Mouse (Mus musculus): ENCODE results near the gene Prkca.

The Prkca gene

DNA sequence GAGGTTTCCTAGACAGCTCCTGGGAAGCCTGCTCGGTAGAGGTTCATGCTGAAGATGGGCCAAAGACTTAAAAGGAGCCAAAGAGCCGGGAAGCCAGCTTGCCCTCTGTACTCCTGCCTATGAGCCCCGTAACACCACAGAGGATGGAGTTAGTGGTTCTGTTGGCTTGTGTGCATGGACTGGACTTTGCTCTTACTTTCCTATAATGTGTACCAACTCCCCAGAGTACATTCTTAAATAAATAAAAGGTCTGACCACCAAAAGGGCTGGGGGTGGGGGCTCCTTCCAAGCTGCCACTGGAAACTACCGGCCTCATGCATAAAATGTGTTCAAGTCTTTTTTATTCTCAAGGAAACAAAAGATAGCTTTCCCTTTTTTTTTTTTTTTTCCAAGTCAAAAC, 377.5 kb downstream of the Prkca start:
- no peak for DNase-seq (ENCODE audit: inconsistent age in 2 of 2, low spot score in 1 of 2)

DNA sequence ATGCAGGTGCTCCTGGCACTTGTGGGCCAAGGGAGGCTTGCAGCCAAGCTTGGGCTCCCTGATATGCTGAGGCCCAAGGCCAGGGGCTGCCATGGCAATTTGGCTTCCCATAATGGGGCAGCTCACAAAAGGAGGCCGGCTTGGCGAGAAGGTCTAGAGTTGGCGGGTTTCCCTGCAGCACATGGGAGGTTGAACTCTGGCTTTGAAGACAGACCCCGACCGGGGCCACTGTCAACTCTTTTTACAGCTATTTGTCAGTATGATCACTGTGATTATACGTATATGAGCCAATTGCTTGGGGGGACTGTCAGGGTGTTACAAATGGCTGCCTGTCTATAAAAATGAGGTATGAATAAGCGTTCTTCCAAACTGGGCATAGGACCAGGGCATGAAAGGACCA, 378.3 kb downstream of the Prkca start:
- DNase-seq (ENCODE audit: inconsistent age in 2 of 2, low spot score in 1 of 2), result no peak

- DNase-seq (ENCODE audit: inconsistent age in 2 of 2, low spot score in 1 of 2), result no peak
These were observed 386.0 kb downstream of the Prkca start for GRCm38 (mm10) chr11:107957566-107958350.

DNA sequence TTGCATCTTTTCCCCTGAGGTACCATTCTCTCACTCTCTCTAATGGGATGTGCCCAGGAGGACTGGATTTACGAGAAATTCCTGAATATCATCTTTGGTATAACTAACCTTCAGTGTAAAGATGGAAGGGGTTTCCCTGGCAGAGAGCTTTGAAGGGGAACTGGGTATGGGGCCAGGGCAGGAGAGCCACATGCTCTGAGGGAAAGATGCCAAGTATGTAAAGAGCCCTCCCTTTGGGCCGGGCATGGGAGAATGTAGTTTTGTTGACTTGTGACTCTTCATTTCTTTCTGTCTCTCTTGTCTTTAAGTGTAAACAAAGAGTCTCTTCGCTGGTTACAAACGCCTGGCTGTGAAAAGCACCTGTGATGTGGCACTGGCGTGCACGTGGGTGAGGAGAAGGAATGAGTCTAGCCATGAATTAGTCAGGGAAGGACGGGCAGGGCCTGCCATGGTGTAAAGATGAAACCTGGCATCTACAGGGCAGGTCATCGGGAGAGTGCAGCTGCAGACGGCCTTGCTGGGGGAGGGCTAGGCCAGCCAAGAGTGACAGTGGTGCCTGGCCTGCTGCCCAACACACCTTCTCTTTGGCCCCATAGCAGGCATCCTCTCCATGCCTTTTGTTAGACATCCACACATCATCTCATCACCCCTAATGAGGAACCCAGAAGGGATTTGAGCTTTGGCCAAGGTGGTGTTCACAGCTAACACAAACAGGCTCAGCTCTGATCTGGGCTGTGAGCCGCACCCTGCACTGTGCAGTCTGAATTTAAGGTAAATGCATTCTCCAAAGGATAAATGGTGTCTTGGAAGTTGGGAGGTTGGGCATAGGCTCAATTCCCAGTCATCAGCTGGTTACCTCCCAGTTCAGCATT, 388.3 kb downstream of the Prkca start:
- DNase-seq (ENCODE audit: inconsistent age in 2 of 2, low spot score in 1 of 2), result no peak

- DNase-seq (ENCODE audit: inconsistent age in 2 of 2, low spot score in 1 of 2), result no peak
These were observed 392.3 kb downstream of the Prkca start for GRCm38 (mm10) chr11:107951431-107951830.

GRCm38 (mm10) chr11:107950658-107951057, 393.1 kb downstream of the Prkca start:
- no peak for DNase-seq (ENCODE audit: inconsistent age in 2 of 2, low spot score in 1 of 2)

DNA sequence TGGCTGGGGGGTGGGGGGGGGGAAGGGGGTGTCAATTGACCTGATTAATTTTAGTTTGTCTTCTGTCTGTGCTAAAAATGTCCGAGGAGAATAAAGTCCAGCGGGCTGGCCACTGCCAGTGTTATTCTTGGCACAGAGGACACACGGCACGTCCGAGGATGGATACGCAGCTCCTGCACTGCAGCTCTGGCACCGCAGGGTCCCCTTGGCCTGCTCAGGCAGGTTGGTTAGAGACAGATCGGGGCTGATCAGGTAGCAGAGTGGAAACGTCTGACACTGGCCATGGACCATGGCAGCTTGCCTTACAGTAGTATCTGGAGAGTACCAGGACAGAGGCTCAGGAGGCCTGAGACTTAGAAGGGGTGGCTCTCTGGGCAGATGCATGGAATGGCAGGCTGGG, 393.5 kb downstream of the Prkca start:
- DNase-seq (ENCODE audit: inconsistent age in 2 of 2, low spot score in 1 of 2), result no peak

GRCm38 (mm10) chr11:107947951-107948350, 395.8 kb downstream of the Prkca start:
- peak in 1 of 2 experiments; percentile 30 for DNase-seq (ENCODE audit: inconsistent age in 2 of 2, low spot score in 1 of 2)

- no peak for DNase-seq (ENCODE audit: inconsistent age in 2 of 2, low spot score in 1 of 2)
These were observed 396.9 kb downstream of the Prkca start for GRCm38 (mm10) chr11:107946823-107947222.

- DNase-seq (ENCODE audit: inconsistent age in 2 of 2, low spot score in 1 of 2), result no peak
These were observed 406.8 kb downstream of the Prkca start for GRCm38 (mm10) chr11:107936929-107937328.

- DNase-seq (ENCODE audit: inconsistent age in 2 of 2, low spot score in 1 of 2), result no peak
These were observed 412.0 kb downstream of the Prkca start for GRCm38 (mm10) chr11:107931721-107932120.

GRCm38 (mm10) chr11:107931288-107931687, 412.4 kb downstream of the Prkca start:
- DNase-seq (ENCODE audit: inconsistent age in 2 of 2, low spot score in 1 of 2), result no peak

DNA sequence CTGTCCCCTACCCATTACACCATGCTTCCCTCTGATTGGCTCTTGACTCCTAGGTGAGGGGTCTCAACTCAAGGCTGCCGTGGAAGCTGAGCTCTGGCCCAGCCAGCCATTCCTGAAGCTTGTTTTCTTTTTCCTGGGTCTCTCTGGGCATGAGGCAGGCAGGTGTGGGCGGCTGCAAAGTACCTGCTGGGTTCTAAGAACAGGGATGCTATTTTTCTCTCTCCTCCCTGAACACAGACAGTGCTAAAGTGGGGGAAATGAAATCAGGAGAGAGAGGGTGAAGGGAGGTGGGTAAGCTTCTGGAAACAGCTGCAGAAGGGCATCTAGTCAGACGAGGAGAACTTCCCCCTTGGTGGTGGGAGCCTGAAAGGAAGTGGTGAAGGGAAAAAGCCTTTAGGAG, 414.0 kb downstream of the Prkca start:
- DNase-seq (ENCODE audit: inconsistent age in 2 of 2, low spot score in 1 of 2), result no peak

- DNase-seq (ENCODE audit: inconsistent age in 2 of 2, low spot score in 1 of 2), result peak in 1 of 2 experiments; percentile 52
These were observed 423.7 kb downstream of the Prkca start for GRCm38 (mm10) chr11:107919852-107920508.

DNA sequence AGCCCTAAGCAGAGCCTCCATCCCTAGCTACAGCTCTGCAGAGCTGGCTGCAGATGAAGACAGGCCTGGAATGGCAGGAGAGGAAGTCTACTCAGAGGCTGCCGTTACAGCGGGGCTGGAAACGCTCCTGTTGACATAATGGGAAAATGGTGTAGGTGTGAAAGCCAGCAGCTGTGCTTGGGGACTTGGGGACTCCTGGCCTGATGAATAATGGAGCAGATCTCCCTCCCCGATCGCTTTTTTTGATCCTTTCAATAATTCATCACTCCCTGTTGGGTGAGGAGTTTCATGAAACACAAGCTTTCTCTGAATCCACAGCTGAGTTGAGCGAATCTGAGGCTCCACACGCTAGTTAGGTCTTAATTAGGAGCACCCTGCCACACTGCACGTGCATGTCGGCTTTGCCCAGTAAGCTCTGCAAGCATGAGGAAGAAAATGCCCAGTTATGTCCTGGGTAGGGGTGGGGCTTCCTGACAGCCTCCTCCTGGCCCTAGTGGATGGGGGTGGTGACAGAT, 425.9 kb downstream of the Prkca start:
- DNase-seq (ENCODE audit: inconsistent age in 2 of 2, low spot score in 1 of 2), result no peak

- peak in 1 of 2 experiments; percentile 28 for DNase-seq (ENCODE audit: inconsistent age in 2 of 2, low spot score in 1 of 2)
These were observed 429.0 kb downstream of the Prkca start, which contains the start of gene Cacng5 for GRCm38 (mm10) chr11:107914634-107915226. TSS of gene Cacng5 (minus strand) at chr11:107915055.

GRCm38 (mm10) chr11:107913317-107913716, 430.4 kb downstream of the Prkca start:
- peak in 1 of 2 experiments; percentile 24 for DNase-seq (ENCODE audit: inconsistent age in 2 of 2, low spot score in 1 of 2)

DNA sequence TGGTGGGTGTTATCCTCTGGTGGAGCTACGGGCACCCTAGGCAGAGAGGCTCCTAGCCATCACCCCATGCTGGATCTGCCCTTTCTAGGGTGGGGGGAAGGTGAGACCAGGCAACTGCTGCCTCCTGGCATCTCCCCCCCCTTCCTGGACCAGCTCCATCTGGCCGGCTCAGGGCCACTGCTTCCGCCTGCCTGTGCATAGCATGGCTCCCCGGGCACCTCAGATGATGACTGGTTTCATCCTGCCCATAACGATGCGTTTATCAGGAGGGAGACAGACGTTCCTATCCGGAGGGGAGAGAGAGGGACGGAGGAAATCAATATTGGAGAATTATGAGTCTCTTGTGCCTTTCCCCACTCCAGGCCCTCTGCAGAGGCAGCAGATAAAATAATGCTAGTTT, 438.4 kb downstream of the Prkca start:
- DNase-seq (ENCODE audit: inconsistent age in 2 of 2, low spot score in 1 of 2), result no peak

GRCm38 (mm10) chr11:107903966-107904605, 439.6 kb downstream of the Prkca start:
- DNase-seq (ENCODE audit: inconsistent age in 2 of 2, low spot score in 1 of 2), result peak; percentile 21 to 70

GRCm38 (mm10) chr11:107900470-107900869, 443.3 kb downstream of the Prkca start:
- DNase-seq (ENCODE audit: inconsistent age in 2 of 2, low spot score in 1 of 2), result no peak

Data from adrenal gland, adult (tissue).